Mouse (Mus musculus): ENCODE measurements at regions not wholly inside any gene's neighbourhood (a gene's known extent, or its start where the extent isn't known, plus 50 kb on each side); places are given as distances from the start of the nearest gene placed in this dataset.
A peak's percentile ranks its signal among the peaks of the same experiment; 100 is the strongest.

GRCm38 (mm10) chr19:56177231-56177745 is 109.6 kb upstream of the Habp2 start:
- DNase-seq (ENCODE audit: low read depth), result no peak

- no peak for DNase-seq (ENCODE audit: low read depth)
Measured at GRCm38 (mm10) chr19:56185756-56186155, 101.2 kb upstream of the Habp2 start.

- no peak for DNase-seq (ENCODE audit: low read depth)
Measured at GRCm38 (mm10) chr19:56189185-56189584, 97.8 kb upstream of the Habp2 start.

GRCm38 (mm10) chr19:56190222-56190621 is 96.7 kb upstream of the Habp2 start:
- DNase-seq (ENCODE audit: low read depth), result no peak

GRCm38 (mm10) chr19:56198474-56199236 is 88.3 kb upstream of the Habp2 start:
- no peak for DNase-seq (ENCODE audit: low read depth)

GRCm38 (mm10) chr19:56199401-56200150 is 87.4 kb upstream of the Habp2 start:
- no peak for DNase-seq (ENCODE audit: low read depth)

GRCm38 (mm10) chr19:56201007-56201682 is 85.8 kb upstream of the Habp2 start:
- DNase-seq (ENCODE audit: low read depth), result peak; percentile 28

GRCm38 (mm10) chr19:56201738-56202480 is 85.0 kb upstream of the Habp2 start:
- peak; percentile 22 for DNase-seq (ENCODE audit: low read depth)

- no peak for DNase-seq (ENCODE audit: low read depth)
Measured at GRCm38 (mm10) chr19:56202481-56203130, 84.3 kb upstream of the Habp2 start.

GRCm38 (mm10) chr19:56218536-56218935 is 68.4 kb upstream of the Habp2 start:
- no peak for DNase-seq (ENCODE audit: low read depth)

- DNase-seq (ENCODE audit: low read depth), result no peak
Measured at GRCm38 (mm10) chr19:56220724-56221407, 66.1 kb upstream of the Habp2 start.

GRCm38 (mm10) chr19:56222496-56222895 is 64.4 kb upstream of the Habp2 start:
- DNase-seq (ENCODE audit: low read depth), result no peak

GRCm38 (mm10) chr19:56225039-56225438 is 61.9 kb upstream of the Habp2 start:
- no peak for DNase-seq (ENCODE audit: low read depth)

GRCm38 (mm10) chr19:56225518-56225917 is 61.4 kb upstream of the Habp2 start:
- DNase-seq (ENCODE audit: low read depth), result no peak

GRCm38 (mm10) chr19:56228586-56228985 is 58.4 kb upstream of the Habp2 start:
- DNase-seq (ENCODE audit: low read depth), result no peak

GRCm38 (mm10) chr19:56231430-56231829 is 55.5 kb upstream of the Habp2 start:
- no peak for DNase-seq (ENCODE audit: low read depth)

- no peak for DNase-seq (ENCODE audit: low read depth)
Measured at GRCm38 (mm10) chr19:56231849-56232248, 55.1 kb upstream of the Habp2 start.

GRCm38 (mm10) chr19:56232269-56232668 is 54.7 kb upstream of the Habp2 start:
- no peak for DNase-seq (ENCODE audit: low read depth)

GRCm38 (mm10) chr19:56232950-56233349 is 54.0 kb upstream of the Habp2 start:
- DNase-seq (ENCODE audit: low read depth), result no peak

GRCm38 (mm10) chr19:56235040-56235439 is 51.9 kb upstream of the Habp2 start:
- no peak for DNase-seq (ENCODE audit: low read depth)
